Mouse (Mus musculus) CD4-positive, CD25-positive, alpha-beta regulatory T cell, adult 2 months (primary cell): ENCODE measurements around the gene Gm9117.
"Not testable (repeated sequence)": the region's sequence is repeated elsewhere in the genome, so short reads cannot be mapped to it uniquely, and the experiment has no call there.

ENCODE experiments used
- DNase-seq: peaks from one replicate; pipeline ENCODE4 v3.0.0-alpha.2; 2012; ENCODE audit warnings: low read depth, low spot score

Gm9117 gene

DNA sequence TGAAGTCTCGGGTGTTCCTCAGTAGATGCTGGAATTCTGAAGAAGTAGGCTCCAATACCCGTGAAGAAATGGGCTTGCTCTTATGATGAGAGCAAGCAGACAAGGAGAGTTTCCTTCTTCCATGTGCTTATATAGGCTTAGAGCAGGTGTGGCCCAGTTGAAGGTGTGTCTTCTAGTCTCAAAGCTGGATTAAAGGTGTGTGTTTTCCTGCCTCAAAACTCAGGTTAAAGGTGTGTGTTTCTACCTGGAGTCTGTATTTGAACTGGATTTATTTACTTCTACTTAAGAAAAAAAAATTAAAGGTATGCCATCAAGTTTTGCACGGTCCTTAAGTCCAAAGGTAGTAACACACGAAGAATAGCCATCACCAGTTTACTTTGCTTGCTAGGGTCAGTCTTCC is at the start of gene Gm9117:
Gene Gm9117, minus strand, starts transcription at position 101 of the 400 bp plus-strand sequence.
- DNase-seq, result not testable (repeated sequence)

GRCm38 (mm10) chr3:93968938-93969337 is 25.6 kb upstream of the Gm9117 start:
- not testable (repeated sequence) for DNase-seq

DNA sequence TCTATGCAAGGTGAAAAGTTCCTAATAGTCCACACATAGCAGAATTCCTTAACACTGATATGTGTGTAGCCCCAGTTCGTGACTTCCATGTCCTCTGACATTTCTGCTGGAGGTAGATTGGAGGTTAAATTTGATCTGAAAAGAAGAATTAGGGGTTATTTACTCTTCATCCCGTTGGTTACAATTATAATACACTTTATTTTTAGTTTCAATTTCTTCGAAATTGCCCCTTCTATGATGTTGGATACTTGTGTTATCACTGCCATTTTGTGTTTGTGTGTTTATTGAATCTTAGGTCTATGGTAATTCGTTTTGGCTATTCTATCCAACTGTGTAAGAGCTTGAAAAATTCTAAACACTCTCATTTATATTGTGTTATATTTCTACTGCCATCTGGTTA is 17.9 kb upstream of the Gm9117 start, which contains the start of gene Tdpoz5:
Gene Tdpoz5, minus strand, starts transcription at position 101 of the 400 bp plus-strand sequence.
- DNase-seq, result not testable (repeated sequence)

DNA sequence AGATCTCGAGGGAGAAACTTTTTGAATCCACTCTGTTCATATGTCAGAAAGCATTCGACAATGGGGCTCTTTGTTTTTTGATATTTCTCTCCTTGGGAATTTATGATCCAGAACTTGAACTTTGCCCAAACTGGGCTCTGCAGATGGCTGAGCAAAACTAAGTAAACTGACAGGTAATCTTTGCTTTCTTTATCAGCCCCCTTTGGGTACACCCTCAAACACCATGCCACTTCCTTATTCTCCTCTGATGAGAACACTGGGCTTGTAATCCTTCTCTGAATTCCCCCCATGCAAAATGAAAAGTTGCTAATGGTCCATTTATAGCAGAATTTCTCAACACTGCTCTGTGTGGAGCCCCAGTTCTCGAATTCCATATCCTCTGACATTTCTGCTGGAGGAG is 5.0 kb downstream of the Gm9117 start:
- not testable (repeated sequence) for DNase-seq
